Mouse (Mus musculus) gastrocnemius, adult 2 months (tissue): ENCODE measurements around the gene Hrc. TPM values are rescaled to one million over a fixed set of nuclear protein-coding genes. Genes with fewer than 3 reads are reported as not detected.

Source experiments
- DNase-seq: peaks from one replicate; pipeline ENCODE4 v3.0.0; 2022
- H3K27ac ChIP-seq: fragments of 200-600 bp; 2 replicates; pipeline ENCODE4 v1.8.1; 2022; ENCODE audit warnings: mild to moderate bottlenecking
- H3K4me3 ChIP-seq: fragments of 200-600 bp; 2 replicates; pipeline ENCODE4 v1.8.1; 2022; ENCODE audit warnings: mild to moderate bottlenecking, moderate library complexity
- CTCF ChIP-seq: fragments of 200-600 bp; IDR thresholded peaks from 2 replicates; pipeline ENCODE4 v1.8.1; 2022; ENCODE audit warnings: antibody characterized with exemption, mild to moderate bottlenecking, moderate library complexity
- intact Hi-C: fragments of 180-260 bp; cut with DNase I; formaldehyde crosslinking; loops from one replicate; pipeline ENCODE4 v1.15.1; 2025
- long read RNA-seq, 2 experiments: library from polyadenylated mRNA; stranded (forward); transcript quantifications; one replicate each; pipeline ENCODE4 v2.0.0; 2021
- total RNA-seq, 2 experiments: library from RNA; stranded (reverse); gene quantifications; 2 replicates each; pipeline ENCODE4 v1.2.3; 2021

Gene Hrc
- 1,000 to 10,000 TPM in 1 of 2 experiments, 100 to 1,000 TPM in 1; 818 to 1,018 TPM for total RNA-seq
- long read RNA-seq, experiment 1, transcript Hrc-201 (6 exons, 2,411 nt) = major isoform, 124 of 2,587 reads
- long read RNA-seq, experiment 1, partial matches to known transcripts = 2,446 of 2,587 reads
- long read RNA-seq, experiment 1, other reads (novel, unspliced or antisense) = 17 of 2,587 reads
- long read RNA-seq, experiment 2, transcript Hrc-201 (6 exons, 2,411 nt) = major isoform, 140 of 2,582 reads
- long read RNA-seq, experiment 2, partial matches to known transcripts = 2,423 of 2,582 reads
- long read RNA-seq, experiment 2, other reads (novel, unspliced or antisense) = 19 of 2,582 reads

- peak; percentile 84 for DNase-seq
- Histone ChIP-seq H3K4me3 (peak within 1 kb of the TSS; percentile 90), H3K27ac (peak within 1 kb of the TSS; percentile 99)
- intact Hi-C loops = no loop called here
- TF ChIP-seq CTCF = no peak
Measured at GRCm38 (mm10) chr7:45335056-45335455, at the start of gene Hrc. Gene Hrc (plus strand): TSS chr7:45335290.

GRCm38 (mm10) chr7:45286486-45286885 lies 48.6 kb upstream of the Hrc start:
- no peak for TF ChIP-seq CTCF
- no peak overlapping the region for H3K27ac ChIP-seq
- intact Hi-C loops = no loop called here
- no peak for DNase-seq
- no peak overlapping the region for H3K4me3 ChIP-seq

DNA sequence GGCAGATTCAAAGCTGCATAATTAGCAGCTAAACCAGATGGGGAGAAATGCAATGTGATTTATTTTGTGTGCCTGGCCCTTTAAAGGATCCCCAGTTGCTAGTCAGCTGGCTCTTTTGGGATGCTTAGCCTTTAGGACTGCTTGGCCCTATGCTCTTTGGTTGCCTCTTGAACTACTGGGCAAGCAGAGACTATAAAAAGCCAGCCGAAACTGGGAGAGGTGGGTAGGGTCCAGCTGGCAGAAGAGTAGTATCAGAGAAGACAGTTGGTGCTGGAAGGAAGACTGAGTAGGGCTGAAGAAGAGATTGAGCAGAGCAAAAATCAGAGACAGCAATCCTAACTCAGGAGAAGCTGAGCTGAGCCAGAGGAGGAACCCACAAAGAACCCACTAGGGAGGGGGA lies 38.5 kb upstream of the Hrc start:
- H3K4me3 ChIP-seq = no peak overlapping the region
- peak overlapping the region; percentile 70 for H3K27ac ChIP-seq
- intact Hi-C loops = no loop called here
- peak; percentile 68 for DNase-seq
- no peak for TF ChIP-seq CTCF

- intact Hi-C loops = no loop called here
- TF ChIP-seq CTCF = no peak
- H3K4me3 ChIP-seq = no peak overlapping the region
- no peak for DNase-seq
- H3K27ac ChIP-seq = peak overlapping the region; percentile 16; the same call in 1 of the 2 replicates
Measured at GRCm38 (mm10) chr7:45297563-45297962, 37.5 kb upstream of the Hrc start.

DNA sequence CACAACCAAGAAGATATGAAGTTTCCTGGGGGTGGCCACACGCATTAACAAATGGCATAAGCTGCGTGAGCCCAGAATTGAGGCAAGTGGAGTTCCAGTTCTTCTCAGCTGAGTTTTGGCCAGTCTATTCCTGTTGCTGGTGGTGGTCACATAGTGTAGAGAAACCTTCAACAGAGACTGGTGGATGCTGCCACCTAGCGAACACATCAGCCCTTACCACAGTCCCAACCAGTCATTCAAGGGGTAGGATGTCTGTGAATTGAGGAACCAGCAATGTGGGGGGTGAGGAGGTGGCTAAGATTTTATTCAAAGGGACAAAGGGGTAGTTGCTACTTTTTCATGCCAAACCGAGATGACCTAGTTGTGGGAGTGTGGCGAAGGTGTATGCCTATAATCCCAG lies 35.3 kb upstream of the Hrc start:
- Histone ChIP-seq H3K4me3 (no peak overlapping the region), H3K27ac (no peak overlapping the region)
- peak; percentile 70 for TF ChIP-seq CTCF
- intact Hi-C loops = loop anchor here (2.0 kb wide), 3 partner anchors 23 to 137 kb away; partner anchors contain the start of genes Slc17a7 and Slc6a21
- DNase-seq = peak; percentile 61

GRCm38 (mm10) chr7:45300270-45300669 lies 34.8 kb upstream of the Hrc start:
- TF ChIP-seq CTCF = peak; percentile 77
- Histone ChIP-seq H3K27ac (no peak overlapping the region), H3K4me3 (no peak overlapping the region)
- DNase-seq = peak; percentile 78
- intact Hi-C loops = loop anchor here (2.0 kb wide), 1 partner anchor 41 kb away; no protein-coding TSS in a partner anchor

DNA sequence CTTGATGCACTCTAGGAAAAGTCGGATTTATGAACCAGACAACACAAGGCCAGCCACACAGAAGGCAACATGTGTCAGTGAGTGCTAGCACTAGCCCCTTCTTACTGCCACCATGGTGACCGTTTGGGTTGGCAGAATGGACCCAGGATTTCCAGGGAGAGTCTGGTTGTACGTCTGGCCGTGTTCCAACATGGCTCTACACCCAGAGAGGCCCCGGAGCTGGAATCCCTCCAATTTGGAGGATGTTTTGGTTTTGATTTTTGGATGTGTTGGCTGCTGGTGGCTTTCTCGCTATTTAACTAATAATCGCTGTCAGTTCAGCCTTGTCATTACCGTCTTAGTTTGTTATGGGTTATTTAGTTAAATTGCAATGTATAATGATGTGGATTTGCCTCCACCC lies 32.5 kb upstream of the Hrc start:
- intact Hi-C loops = no loop called here
- TF ChIP-seq CTCF = no peak
- Histone ChIP-seq H3K4me3 (no peak overlapping the region), H3K27ac (no peak overlapping the region)
- DNase-seq = no peak

DNA sequence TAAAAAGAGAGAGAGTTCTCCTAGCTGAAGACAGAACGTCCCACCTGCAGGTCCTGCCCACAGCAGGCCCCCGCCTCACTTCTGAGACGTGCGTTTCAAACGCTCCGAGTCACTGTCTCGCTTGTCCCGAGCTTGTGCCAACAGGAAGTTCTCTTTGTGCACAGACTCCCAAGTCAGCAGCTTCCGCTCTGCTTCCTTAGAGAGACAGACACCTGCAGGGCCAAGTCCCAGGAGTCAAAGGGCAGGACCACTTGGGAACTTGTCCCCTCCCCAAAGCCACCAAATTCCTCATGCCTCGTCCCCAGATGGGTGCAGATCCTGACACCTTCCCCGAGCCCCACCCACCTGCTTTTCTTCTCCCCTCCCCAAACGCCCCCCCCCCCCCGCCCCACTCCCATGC lies 30.2 kb upstream of the Hrc start:
- DNase-seq = no peak
- intact Hi-C loops = loop anchor here (5.0 kb wide), 1 partner anchor 87 kb away; no protein-coding TSS in a partner anchor
- H3K27ac ChIP-seq = no peak overlapping the region
- no peak for TF ChIP-seq CTCF
- no peak overlapping the region for H3K4me3 ChIP-seq

- DNase-seq = peak; percentile 82
- peak; percentile 84 for TF ChIP-seq CTCF
- no peak overlapping the region for H3K27ac ChIP-seq
- intact Hi-C loops = loop anchor here (5.0 kb wide), 1 partner anchor 87 kb away; no protein-coding TSS in a partner anchor
- H3K4me3 ChIP-seq = no peak overlapping the region
Measured at GRCm38 (mm10) chr7:45305275-45305674, 29.8 kb upstream of the Hrc start.

- H3K4me3 ChIP-seq = peak overlapping the region; percentile 30; the same call in 1 of the 2 replicates
- intact Hi-C loops = loop anchor here (2.0 to 5.0 kb wide), 2 partner anchors 32 to 84 kb away; no protein-coding TSS in a partner anchor
- H3K27ac ChIP-seq = no peak overlapping the region
- TF ChIP-seq CTCF = no peak
- DNase-seq = no peak
Measured at GRCm38 (mm10) chr7:45308551-45309240, 26.4 kb upstream of the Hrc start.

DNA sequence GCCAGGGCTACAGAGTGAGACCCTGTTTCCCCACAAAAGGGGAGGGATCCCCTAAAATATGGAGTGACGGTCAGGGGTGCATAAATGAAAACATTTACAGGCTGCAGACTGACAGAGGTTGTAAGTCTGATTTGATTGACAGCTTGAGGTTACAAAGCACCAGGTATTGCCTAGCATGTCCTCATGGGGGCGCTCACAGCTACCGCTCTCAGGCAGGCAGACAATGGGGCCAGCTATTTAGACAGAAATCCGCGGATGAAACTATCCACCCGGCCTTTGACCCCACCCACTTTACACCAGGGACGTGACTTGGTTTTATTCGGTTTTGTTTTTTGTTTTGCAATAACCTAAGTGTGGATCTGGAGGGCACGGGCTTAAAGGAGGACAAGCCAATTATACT lies 25.6 kb upstream of the Hrc start:
- H3K27ac ChIP-seq = no peak overlapping the region
- intact Hi-C loops = loop anchor here (2.0 to 5.0 kb wide), 2 partner anchors 31 to 83 kb away; no protein-coding TSS in a partner anchor
- peak; percentile 75 for DNase-seq
- TF ChIP-seq CTCF = peak; percentile 78
- H3K4me3 ChIP-seq = no peak overlapping the region

DNA sequence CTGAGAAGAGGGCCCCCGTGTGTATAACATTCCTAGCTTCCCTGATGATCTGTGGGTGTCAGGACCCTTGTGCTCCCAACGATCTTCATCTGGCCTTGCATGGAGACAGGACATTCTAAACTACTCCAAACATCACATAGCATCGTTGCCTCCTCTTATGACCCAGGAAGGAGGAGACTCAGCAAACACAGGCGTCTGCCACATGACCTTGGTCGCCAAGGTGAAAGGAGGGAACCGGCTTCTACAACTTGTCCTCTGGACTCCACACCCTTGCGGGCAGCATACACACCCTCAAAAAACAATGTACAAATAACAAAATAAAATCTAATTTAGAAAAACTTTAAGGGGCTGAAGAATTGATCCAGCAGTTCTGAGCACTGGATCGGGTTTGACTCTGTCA lies 23.1 kb upstream of the Hrc start:
- H3K27ac ChIP-seq = peak overlapping the region; percentile 16; the same call in 1 of the 2 replicates
- intact Hi-C loops = no loop called here
- no peak for DNase-seq
- H3K4me3 ChIP-seq = no peak overlapping the region
- no peak for TF ChIP-seq CTCF
